In genomic region chr4:152151451-152151965, GRCm38 (mm10) we compare ENCODE assay signal across 10 mouse cellular contexts. TPM values are rescaled to one million over a fixed set of nuclear protein-coding genes. Genes with fewer than 3 reads are reported as not detected.
DNase-seq lines count a peak whose midpoint lies in the region; ATAC-seq and TF ChIP-seq lines count a peak whose summit lies in the region.
"Had no signal": no experiment of that assay in that cellular context is flagged by ENCODE, and none has a peak within 500 bp of the region (broad histone marks: within the 10 kb centered on the region; RNA-seq: fewer than 3 reads in every experiment).

No protein-coding gene starts in this region.

- H3K36me3 ChIP-seq in heart, adult 2 months (ENCODE audit: control insufficient read depth, insufficient read depth, low read length): no peaks in the 10 kb centered on the region
- H3K36me3 ChIP-seq in ES-Bruce4 (ENCODE audit: control insufficient read depth, insufficient read depth, low read length, poor library complexity, severe bottlenecking): no peaks in the 10 kb centered on the region
- no peaks in the 10 kb centered on the region for H3K36me3 ChIP-seq in hindbrain, embryonic 10.5 days
- H3K36me3 ChIP-seq in liver, postnatal 0 days (replicated peaks; ENCODE audit: insufficient read depth, low read length): no peaks in the 10 kb centered on the region

- TF ChIP-seq POLR2A in heart, adult 2 months (IDR thresholded peaks at IDR 0.05; ENCODE audit: insufficient read depth, low read depth, low read length): no peak
- TF ChIP-seq POLR2A in ES-Bruce4 (IDR thresholded peaks at IDR 0.05; ENCODE audit: insufficient read depth, low read length): no peak

- H3K27ac ChIP-seq in heart, adult 2 months: no peak overlapping the region
- no peak overlapping the region for H3K27ac ChIP-seq in ES-Bruce4 (ENCODE audit: insufficient read depth, low read length)
- peak overlapping the region; percentile 42; the same call in 1 of the 2 replicates for H3K27ac ChIP-seq in hindbrain, embryonic 10.5 days
- H3K27ac ChIP-seq in liver, postnatal 0 days (ENCODE audit: low read depth): no peak overlapping the region

- no peaks in the 10 kb centered on the region for H3K9me3 ChIP-seq in ES-Bruce4 (replicated peaks; ENCODE audit: control insufficient read depth, insufficient read depth, low read length, poor library complexity, severe bottlenecking)
- no peaks in the 10 kb centered on the region for H3K9me3 ChIP-seq in hindbrain, embryonic 10.5 days
- H3K9me3 ChIP-seq in liver, postnatal 0 days (ENCODE audit: low read length): no peaks in the 10 kb centered on the region

- intact Hi-C loops in heart, adult 2 months (cut with DNase I): no loop called here
- intact Hi-C loops in heart, postnatal 14 days (cut with DNase I): no loop called here
- intact Hi-C loops in left cerebral cortex, postnatal 4 days (cut with DNase I): no loop called here

- peaks cover 1% of the 10 kb centered on the region; the same call in 1 of the 2 replicates for H3K4me1 ChIP-seq in heart, adult 2 months (ENCODE audit: control insufficient read depth, insufficient read depth, low read length)
- no peaks in the 10 kb centered on the region for H3K4me1 ChIP-seq in ES-Bruce4 (ENCODE audit: control insufficient read depth, insufficient read depth, low read length)
- H3K4me1 ChIP-seq in hindbrain, embryonic 10.5 days (replicated peaks): peaks cover 27% of the 10 kb centered on the region
- peaks cover 8% of the 10 kb centered on the region; the same call in 1 of the 2 replicates for H3K4me1 ChIP-seq in liver, postnatal 0 days (ENCODE audit: insufficient read depth)

- DNase-seq in heart, adult 2 months: no peak
- no peak for DNase-seq in heart, postnatal 14 days
- no peak for DNase-seq in hindbrain, embryonic 10.5 days (ENCODE audit: low spot score)
- no peak for DNase-seq in liver, postnatal 0 days
- DNase-seq in adrenal gland, adult 2 months: no peak
- DNase-seq in spleen, postnatal 14 days (ENCODE audit: low spot score in 2 of 2): no peak
- DNase-seq in left cerebral cortex, postnatal 4 days: no peak

- H3K9ac ChIP-seq in heart, adult 2 months (ENCODE audit: low read depth, low read length): peak overlapping the region; percentile 55
- peak overlapping the region; percentile 52 for H3K9ac ChIP-seq in ES-Bruce4 (ENCODE audit: low read depth, poor library complexity, severe bottlenecking)
- no peak overlapping the region for H3K9ac ChIP-seq in liver, postnatal 0 days (replicated peaks)

- peaks cover 3% of the 10 kb centered on the region; the same call in 1 of the 2 replicates for H3K27me3 ChIP-seq in heart, adult 2 months (ENCODE audit: control insufficient read depth, insufficient read depth, low read length)
- no peaks in the 10 kb centered on the region for H3K27me3 ChIP-seq in ES-Bruce4 (ENCODE audit: control insufficient read depth, insufficient read depth, low read length, poor library complexity, severe bottlenecking)
- peaks cover 96% of the 10 kb centered on the region for H3K27me3 ChIP-seq in hindbrain, embryonic 10.5 days (ENCODE audit: insufficient read depth, poor library complexity, severe bottlenecking)
- H3K27me3 ChIP-seq in liver, postnatal 0 days (ENCODE audit: insufficient read depth, low read length): peaks cover 30% of the 10 kb centered on the region

- ATAC-seq in liver, postnatal 0 days: no peak

- peak overlapping the region; percentile 70 for H3K4me2 ChIP-seq in liver, postnatal 0 days (ENCODE audit: low read depth, low read length)

- H3K79me2 ChIP-seq in heart, adult 2 months (replicated peaks; ENCODE audit: control insufficient read depth, insufficient read depth, low read length): no peaks in the 10 kb centered on the region

- 49% methylated on average over 7 of the region's 7 CpGs for WGBS in heart, adult 2 months
- WGBS in hindbrain, embryonic 10.5 days: 19% methylated on average over 7 of the region's 7 CpGs
- WGBS in liver, postnatal 0 days (ENCODE audit: insufficient replicate concordance): 22% methylated on average over 7 of the region's 7 CpGs

- H3K4me3 ChIP-seq in heart, adult 2 months: peak overlapping the region; percentile 32; the same call in 1 of the 2 replicates
- peak overlapping the region; percentile 70 for H3K4me3 ChIP-seq in ES-Bruce4 (ENCODE audit: low read depth, low read length)
- peak overlapping the region; percentile 49 for H3K4me3 ChIP-seq in hindbrain, embryonic 10.5 days
- peak overlapping the region; percentile 37; the same call in 1 of the 2 replicates for H3K4me3 ChIP-seq in liver, postnatal 0 days (ENCODE audit: low read depth, low read length)
- H3K4me3 ChIP-seq: myocyte had no signal

- TF ChIP-seq EP300 in heart, adult 2 months (IDR thresholded peaks at IDR 0.05; ENCODE audit: insufficient read depth, low read depth, low read length): no peak
- TF ChIP-seq EP300 in ES-Bruce4 (IDR thresholded peaks at IDR 0.05; ENCODE audit: insufficient read depth, low read depth, low read length): no peak
- TF ChIP-seq EP300 in liver, postnatal 0 days (IDR thresholded peaks at IDR 0.05; ENCODE audit: low read depth): no peak

- TF ChIP-seq CTCF in heart, adult 2 months (IDR thresholded peaks at IDR 0.05): no peak
- TF ChIP-seq CTCF in ES-Bruce4 (IDR thresholded peaks at IDR 0.05; ENCODE audit: low read depth, low read length): no peak
- TF ChIP-seq CTCF in liver, postnatal 0 days (IDR thresholded peaks at IDR 0.05; ENCODE audit: low read depth): no peak

RNA-seq across cellular contexts. Expression of gene Espn, which starts 0.7 kb away (rescaled TPM):
- 1 to 10 TPM; 2.4 to 2.5 TPM for total RNA-seq in heart, adult 2 months (2021)
- 2.7 and 3.2 TPM in 2 replicates for polyA plus RNA-seq in heart, adult 2 months (2012; rRNA removed)
- total RNA-seq in heart, postnatal 14 days (2021): 1 to 10 TPM; 1.4 to 2.0 TPM
- polyA plus RNA-seq in ES-Bruce4 (2011; ENCODE audit: insufficient read depth, insufficient read length, low read depth, missing spikeins): 18.8 and 19.3 TPM in 2 replicates
- 1.6 and 6.5 TPM in 2 replicates for polyA plus RNA-seq in hindbrain, embryonic 10.5 days (2016; fragmentation: Nextera tagmentation; extraction: Ambion mirVana)
- polyA plus RNA-seq in liver, postnatal 0 days (2015; fragmentation: Nextera tagmentation; extraction: Ambion mirVana): 1.8 and 2.2 TPM in 2 replicates
- 1 to 10 TPM; 1.7 to 2.3 TPM for total RNA-seq in adrenal gland, adult 2 months (2021)
- polyA plus RNA-seq in adrenal gland, adult 2 months (2012; rRNA removed): 8.3 and 10.4 TPM in 2 replicates
- total RNA-seq in left cerebral cortex, postnatal 4 days (2021): under 1 TPM in 1 of 2 experiments, not detected in 1; 0.46 TPM
- total RNA-seq: granulocyte monocyte progenitor cell, adult 5-6 weeks had no signal

RNA-seq across cellular contexts. Expression of gene Hes2, which starts 7.2 kb away (rescaled TPM):
- not detected for total RNA-seq in heart, adult 2 months (2021)
- not detected in 2 replicates for polyA plus RNA-seq in heart, adult 2 months (2012; rRNA removed)
- total RNA-seq in heart, postnatal 14 days (2021): not detected
- polyA plus RNA-seq in ES-Bruce4 (2011; ENCODE audit: insufficient read depth, insufficient read length, low read depth, missing spikeins): 0.39 TPM in 1 of 2 replicates, not detected in the other
- polyA plus RNA-seq in hindbrain, embryonic 10.5 days (2016; fragmentation: Nextera tagmentation; extraction: Ambion mirVana): 4.2 and 4.7 TPM in 2 replicates
- not detected in 2 replicates for polyA plus RNA-seq in liver, postnatal 0 days (2015; fragmentation: Nextera tagmentation; extraction: Ambion mirVana)
- total RNA-seq in adrenal gland, adult 2 months (2021): not detected
- polyA plus RNA-seq in adrenal gland, adult 2 months (2012; rRNA removed): 0.57 TPM in 1 of 2 replicates, not detected in the other
- total RNA-seq in left cerebral cortex, postnatal 4 days (2021): not detected
- total RNA-seq: granulocyte monocyte progenitor cell, adult 5-6 weeks had no signal
- polyA plus RNA-seq: myocyte had no signal

RNA-seq across cellular contexts. Expression of gene Acot7, which starts 26.4 kb away (rescaled TPM):
- 10 to 100 TPM; 58.1 to 64.8 TPM for total RNA-seq in heart, adult 2 months (2021)
- polyA plus RNA-seq in heart, adult 2 months (2012; rRNA removed): 51.7 and 65.0 TPM in 2 replicates
- total RNA-seq in heart, postnatal 14 days (2021): 10 to 100 TPM; 37.3 to 39.3 TPM
- 49.5 and 52.6 TPM in 2 replicates for polyA plus RNA-seq in ES-Bruce4 (2011; ENCODE audit: insufficient read depth, insufficient read length, low read depth, missing spikeins)
- 90.0 and 118 TPM in 2 replicates for polyA plus RNA-seq in hindbrain, embryonic 10.5 days (2016; fragmentation: Nextera tagmentation; extraction: Ambion mirVana)
- 10.7 and 12.0 TPM in 2 replicates for polyA plus RNA-seq in liver, postnatal 0 days (2015; fragmentation: Nextera tagmentation; extraction: Ambion mirVana)
- total RNA-seq in adrenal gland, adult 2 months (2021): 10 to 100 TPM; 43.4 to 65.0 TPM
- polyA plus RNA-seq in adrenal gland, adult 2 months (2012; rRNA removed): 22.1 and 25.5 TPM in 2 replicates
- 100 to 1,000 TPM; 349 to 380 TPM for total RNA-seq in left cerebral cortex, postnatal 4 days (2021)

RNA-seq across cellular contexts. Expression of gene Tnfrsf25, which starts 35.8 kb away (rescaled TPM):
- total RNA-seq in heart, adult 2 months (2021): 1 to 10 TPM; 1.4 to 2.4 TPM
- 6.1 and 7.4 TPM in 2 replicates for polyA plus RNA-seq in heart, adult 2 months (2012; rRNA removed)
- total RNA-seq in heart, postnatal 14 days (2021): 1 to 10 TPM; 4.0 to 6.7 TPM
- polyA plus RNA-seq in ES-Bruce4 (2011; ENCODE audit: insufficient read depth, insufficient read length, low read depth, missing spikeins): 1.5 and 2.0 TPM in 2 replicates
- 0.70 and 0.82 TPM in 2 replicates for polyA plus RNA-seq in hindbrain, embryonic 10.5 days (2016; fragmentation: Nextera tagmentation; extraction: Ambion mirVana)
- 0.15 TPM in 1 of 2 replicates, not detected in the other for polyA plus RNA-seq in liver, postnatal 0 days (2015; fragmentation: Nextera tagmentation; extraction: Ambion mirVana)
- total RNA-seq in adrenal gland, adult 2 months (2021): 1 to 10 TPM in 1 of 2 experiments, under 1 TPM in 1; 0.79 to 1.3 TPM
- polyA plus RNA-seq in adrenal gland, adult 2 months (2012; rRNA removed): 2.5 TPM in 2 replicates
- total RNA-seq in left cerebral cortex, postnatal 4 days (2021): 1 to 10 TPM; 2.3 to 2.6 TPM
- total RNA-seq: granulocyte monocyte progenitor cell, adult 5-6 weeks had no signal
